Mouse (Mus musculus): ENCODE measurements around the gene Efcab11.

- no peak for TF ChIP-seq POLR2A (IDR thresholded peaks at IDR 0.05; ENCODE audit: borderline replicate concordance, insufficient read depth, low read length)
- TF ChIP-seq CTCF (IDR thresholded peaks at IDR 0.05; ENCODE audit: borderline replicate concordance, insufficient read depth, low read depth, low read length), result no peak
Measured at GRCm38 (mm10) chr12:99836404-99837131, 47.7 kb downstream of the Efcab11 start.
